Mouse (Mus musculus) midbrain, postnatal 0 days (tissue): Measurements from ENCODE around the gene St3gal3. TPM values are rescaled to one million over a fixed set of nuclear protein-coding genes. Genes with fewer than 3 reads are reported as not detected.

Source experiments
- ATAC-seq: fragments of 200-750 bp; cut with Nextera tagmentation; 2 replicates; pipeline ENCODE4 v1.8.0; 2017; ENCODE audit warnings: moderate number of reproducible peaks, mild to moderate bottlenecking, moderate TSS enrichment, moderate library complexity; ENCODE audit not compliant: low FRiP score
- DNase-seq: peaks from one replicate; pipeline ENCODE4 v3.0.0-alpha.2; 2015; ENCODE audit warnings: low spot score
- H3K27ac ChIP-seq: fragments of 300-500 bp; sonication (generic); 2 replicates; pipeline ENCODE4 v1.5.1; 2014; ENCODE audit warnings: low read depth, mild to moderate bottlenecking, low read length, mixed read lengths
- H3K27me3 ChIP-seq: fragments of 300-500 bp; sonication (generic); 2 replicates; pipeline ENCODE4 v1.6.1; 2014; ENCODE audit warnings: low read length, control low read depth, mixed read lengths; ENCODE audit not compliant: insufficient read depth
- H3K36me3 ChIP-seq: fragments of 300-500 bp; sonication (generic); 2 replicates; pipeline ENCODE4 v1.6.1; 2014; ENCODE audit warnings: low read length, control low read depth, mixed read lengths; ENCODE audit not compliant: insufficient read depth
- H3K4me1 ChIP-seq: fragments of 300-500 bp; sonication (generic); 2 replicates; pipeline ENCODE4 v1.6.1; 2014; ENCODE audit warnings: mild to moderate bottlenecking, control low read depth, antibody characterized with exemption, low read length, mixed read lengths; ENCODE audit not compliant: insufficient read depth
- H3K4me2 ChIP-seq: fragments of 300-500 bp; sonication (generic); 2 replicates; pipeline ENCODE4 v1.6.1; 2014; ENCODE audit warnings: low read depth, mild to moderate bottlenecking, low read length, mixed read lengths; ENCODE audit not compliant: poor library complexity, severe bottlenecking
- H3K4me3 ChIP-seq: fragments of 300-500 bp; sonication (generic); 2 replicates; pipeline ENCODE4 v1.5.1; 2014; ENCODE audit warnings: low read depth, mild to moderate bottlenecking, low read length, moderate library complexity
- H3K9ac ChIP-seq: fragments of 300-500 bp; sonication (generic); replicated peaks from 2 replicates; pipeline ENCODE4 v1.6.1; 2014; ENCODE audit warnings: mild to moderate bottlenecking, low read length, moderate library complexity, mixed read lengths; ENCODE audit not compliant: poor library complexity, severe bottlenecking
- H3K9me3 ChIP-seq: fragments of 300-500 bp; sonication (generic); 2 replicates; pipeline ENCODE4 v1.6.1; 2016; ENCODE audit warnings: low read length, control low read depth
- CTCF ChIP-seq: IDR thresholded peaks from 2 replicates; pipeline ENCODE4 v1.5.1; 2016; ENCODE audit warnings: antibody characterized with exemption, mild to moderate bottlenecking
- WGBS: fragments of 180-500 bp; shearing (Covaris S2); extraction: QIAGEN DNeasy Blood & Tissue Kit; methylation state at CpG from one replicate; pipeline ENCODE4 v1.1.7; 2014; 5-methylcytosine and 5-hydroxymethylcytosine counted together
- polyA plus RNA-seq: library from polyadenylated mRNA; unstranded; fragments of >200 nt; fragmentation: Nextera tagmentation; extraction: Ambion mirVana; gene quantifications from 2 replicates; pipeline ENCODE4 v1.2.1, GENCODE M21; 2015
- total RNA-seq: library from RNA; depleted of rRNA; stranded (reverse); fragments of >200 nt; gene quantifications from 2 replicates; pipeline ENCODE4 v1.2.3, GENCODE M21; 2014

St3gal3 gene
- total and polyA plus RNA-seq, 2 experiments from 2014 or later = 10.7 to 46.3 TPM

GRCm38 (mm10) chr4:118101497-118101896 lies 33.2 kb downstream of the St3gal3 start:
- Histone ChIP-seq H3K4me3 (no peak overlapping the region), H3K27me3 (no peaks in the 10 kb centered on the region), H3K27ac (no peak overlapping the region), H3K36me3 (no peaks in the 10 kb centered on the region), H3K9ac (no peak overlapping the region), H3K4me1 (no peaks in the 10 kb centered on the region), H3K9me3 (no peaks in the 10 kb centered on the region), H3K4me2 (no peak overlapping the region)
- DNase-seq = no peak
- ATAC-seq = no peak
- TF ChIP-seq CTCF = no peak
- WGBS = 84% methylated on average over 6 of the region's 6 CpGs

- 93% methylated on average over 8 of the region's 8 CpGs for WGBS
- Histone ChIP-seq H3K36me3 (no peaks in the 10 kb centered on the region), H3K27me3 (no peaks in the 10 kb centered on the region), H3K27ac (no peak overlapping the region), H3K4me1 (no peaks in the 10 kb centered on the region), H3K4me3 (no peak overlapping the region), H3K9me3 (no peaks in the 10 kb centered on the region), H3K9ac (no peak overlapping the region), H3K4me2 (no peak overlapping the region)
- no peak for ATAC-seq
- TF ChIP-seq CTCF = no peak
- peak; percentile 73 for DNase-seq
These were observed 34.9 kb downstream of the St3gal3 start for GRCm38 (mm10) chr4:118099637-118100364.

GRCm38 (mm10) chr4:118098571-118098970 lies 36.1 kb downstream of the St3gal3 start:
- Histone ChIP-seq H3K36me3 (no peaks in the 10 kb centered on the region), H3K9me3 (no peaks in the 10 kb centered on the region), H3K4me1 (no peaks in the 10 kb centered on the region), H3K9ac (no peak overlapping the region), H3K4me3 (no peak overlapping the region), H3K4me2 (no peak overlapping the region), H3K27me3 (no peaks in the 10 kb centered on the region), H3K27ac (no peak overlapping the region)
- 94% methylated on average over 6 of the region's 6 CpGs for WGBS
- no peak for TF ChIP-seq CTCF
- DNase-seq = no peak
- no peak for ATAC-seq

- H3K27me3 ChIP-seq = no peaks in the 10 kb centered on the region
- H3K4me1 ChIP-seq = no peaks in the 10 kb centered on the region
- H3K27ac ChIP-seq = no peak overlapping the region
- WGBS = 75% methylated on average over 6 of the region's 6 CpGs
- H3K9me3 ChIP-seq = no peaks in the 10 kb centered on the region
- DNase-seq (no peak), ATAC-seq (no peak; the same call in 1 of the 2 replicates)
- no peak overlapping the region for H3K9ac ChIP-seq
- no peaks in the 10 kb centered on the region for H3K36me3 ChIP-seq
- peak; percentile 11; the same call in 1 of the 2 replicates for TF ChIP-seq CTCF
- H3K4me2 ChIP-seq = no peak overlapping the region
- H3K4me3 ChIP-seq = no peak overlapping the region
These were observed 38.6 kb downstream of the St3gal3 start for GRCm38 (mm10) chr4:118096069-118096468.

GRCm38 (mm10) chr4:118092784-118093457 lies 41.8 kb downstream of the St3gal3 start:
- Histone ChIP-seq H3K27ac (no peak overlapping the region), H3K9ac (no peak overlapping the region), H3K36me3 (no peaks in the 10 kb centered on the region), H3K4me2 (no peak overlapping the region), H3K4me3 (no peak overlapping the region), H3K9me3 (no peaks in the 10 kb centered on the region), H3K4me1 (no peaks in the 10 kb centered on the region), H3K27me3 (no peaks in the 10 kb centered on the region)
- no peak for DNase-seq
- ATAC-seq = no peak
- 95% methylated on average over 11 of the region's 11 CpGs for WGBS
- no peak for TF ChIP-seq CTCF

GRCm38 (mm10) chr4:118090449-118090848 lies 44.3 kb downstream of the St3gal3 start:
- WGBS = 95% methylated on average over 11 of the region's 11 CpGs
- no peak overlapping the region for H3K4me2 ChIP-seq
- DNase-seq = no peak
- H3K27me3 ChIP-seq = no peaks in the 10 kb centered on the region
- H3K9ac ChIP-seq = no peak overlapping the region
- no peak overlapping the region for H3K4me3 ChIP-seq
- no peaks in the 10 kb centered on the region for H3K36me3 ChIP-seq
- no peak for TF ChIP-seq CTCF
- no peaks in the 10 kb centered on the region for H3K4me1 ChIP-seq
- no peak for ATAC-seq
- H3K27ac ChIP-seq = no peak overlapping the region
- H3K9me3 ChIP-seq = no peaks in the 10 kb centered on the region
